Mouse (Mus musculus) left cerebral cortex, adult 18-20 months (tissue): ENCODE measurements around the gene Obp2a. TPM values are rescaled to one million over a fixed set of nuclear protein-coding genes. Genes with fewer than 3 reads are reported as not detected.
"Not testable (repeated sequence)": the region's sequence is repeated elsewhere in the genome, so short reads cannot be mapped to it uniquely, and the experiment has no call there.

Source experiments
- DNase-seq, 2 experiments: peaks; one replicate each; pipeline ENCODE4 v3.0.0; 2021 to 2022; ENCODE audit warnings: low spot score in 2 of 2, mixed read lengths in 1 of 2
- total RNA-seq, 2 experiments: library from RNA; stranded (reverse); gene quantifications; 2 replicates each; pipeline ENCODE4 v1.2.3; 2021

The Obp2a gene
- total RNA-seq, 2 experiments from 2014 or later: not detected

GRCm38 (mm10) chr2:25709056-25709455 is 9.2 kb downstream of the Obp2a start:
- not testable (repeated sequence) for DNase-seq

- DNase-seq: not testable (repeated sequence)
Measured at GRCm38 (mm10) chr2:25709791-25710190, 9.9 kb downstream of the Obp2a start.

GRCm38 (mm10) chr2:25711641-25712040 is 11.8 kb downstream of the Obp2a start:
- not testable (repeated sequence) for DNase-seq

- DNase-seq: no peak
Measured at GRCm38 (mm10) chr2:25717222-25717621, 17.4 kb downstream of the Obp2a start.

- no peak for DNase-seq
Measured at GRCm38 (mm10) chr2:25733199-25733930, 33.5 kb downstream of the Obp2a start.

GRCm38 (mm10) chr2:25736709-25737108 is 36.9 kb downstream of the Obp2a start, which contains the start of gene Obp2b:
Gene Obp2b, plus strand, starts transcription at chr2:25737009.
- DNase-seq: not testable (repeated sequence)

GRCm38 (mm10) chr2:25741671-25742070 is 41.8 kb downstream of the Obp2a start:
- DNase-seq: no peak

Other genes starting within 250 kb of the Obp2a start
- gene Clic3, start 243.2 kb upstream of the Obp2a start, total RNA-seq: 1 to 10 TPM in 1 of 2 experiments, not detected in 1; 1.5 TPM
- gene Paxx, start 238.9 kb upstream of the Obp2a start, total RNA-seq: 10 to 100 TPM; 64.5 to 69.1 TPM
- 1,000 to 10,000 TPM; 2,769 to 3,095 TPM for gene Ptgds, start 230.0 kb upstream of the Obp2a start, total RNA-seq
- gene Lcn12, start 206.1 kb upstream of the Obp2a start, total RNA-seq: not detected
- gene Fbxw5, start 199.3 kb upstream of the Obp2a start, total RNA-seq: 100 to 1,000 TPM; 105 to 114 TPM
- under 1 TPM; 0.52 to 0.74 TPM for gene C8g, start 198.3 kb upstream of the Obp2a start, total RNA-seq
- gene Traf2, start 153.1 kb upstream of the Obp2a start, total RNA-seq: 10 to 100 TPM; 11.6 to 11.9 TPM
- gene Edf1, start 142.2 kb upstream of the Obp2a start, total RNA-seq: 100 to 1,000 TPM; 199 to 203 TPM
- 1 to 10 TPM; 1.1 to 1.3 TPM for gene Mamdc4, start 125.2 kb upstream of the Obp2a start, total RNA-seq
- gene Phpt1, start 124.8 kb upstream of the Obp2a start, total RNA-seq: 10 to 100 TPM; 60.3 to 63.0 TPM
- gene Ajm1, start 118.3 kb upstream of the Obp2a start, total RNA-seq: 10 to 100 TPM; 85.6 to 86.3 TPM
- gene Rabl6, start 91.5 kb upstream of the Obp2a start, total RNA-seq: 100 to 1,000 TPM; 146 to 150 TPM
- not detected for gene Ccdc183, start 82.4 kb upstream of the Obp2a start, total RNA-seq
- gene Tmem141, start 78.0 kb upstream of the Obp2a start, total RNA-seq: 10 to 100 TPM; 21.7 to 23.1 TPM
- gene Fcna, start 72.0 kb upstream of the Obp2a start, total RNA-seq: under 1 TPM; 0.66 to 0.79 TPM
- not detected for gene Lcn8, start 46.9 kb upstream of the Obp2a start, total RNA-seq
- gene Lcn5, start 42.1 kb upstream of the Obp2a start, total RNA-seq: not detected
- gene Lcn6, start 23.3 kb upstream of the Obp2a start, total RNA-seq: not detected
- gene Lcn10, start 17.3 kb upstream of the Obp2a start, total RNA-seq: not detected
- gene Bmyc, start 6.7 kb downstream of the Obp2a start, total RNA-seq: 10 to 100 TPM; 89.7 to 94.0 TPM
- gene Obp2b, start 37.0 kb downstream of the Obp2a start, total RNA-seq: not detected
- gene Lcn3, start 65.5 kb downstream of the Obp2a start, total RNA-seq: not detected
- not detected for gene Lcn11, start 77.0 kb downstream of the Obp2a start, total RNA-seq
- gene Gm13539, start 82.2 kb downstream of the Obp2a start, total RNA-seq: not detected
- not detected for gene Glt6d1, start 115.8 kb downstream of the Obp2a start, total RNA-seq
- gene Lcn9, start 123.1 kb downstream of the Obp2a start, total RNA-seq: not detected
- gene Sohlh1, start 147.2 kb downstream of the Obp2a start, total RNA-seq: not detected
- gene Kcnt1, start 163.7 kb downstream of the Obp2a start, total RNA-seq: 100 to 1,000 TPM; 118 to 130 TPM